Mouse (Mus musculus): ENCODE measurements around the gene Lancl2. TPM values are rescaled to one million over a fixed set of nuclear protein-coding genes. Genes with fewer than 3 reads are reported as not detected.

Lancl2 gene
- polyA plus RNA-seq (2015; fragmentation: Nextera tagmentation; extraction: Ambion mirVana) = 22.8 and 23.7 TPM in 2 replicates

DNA sequence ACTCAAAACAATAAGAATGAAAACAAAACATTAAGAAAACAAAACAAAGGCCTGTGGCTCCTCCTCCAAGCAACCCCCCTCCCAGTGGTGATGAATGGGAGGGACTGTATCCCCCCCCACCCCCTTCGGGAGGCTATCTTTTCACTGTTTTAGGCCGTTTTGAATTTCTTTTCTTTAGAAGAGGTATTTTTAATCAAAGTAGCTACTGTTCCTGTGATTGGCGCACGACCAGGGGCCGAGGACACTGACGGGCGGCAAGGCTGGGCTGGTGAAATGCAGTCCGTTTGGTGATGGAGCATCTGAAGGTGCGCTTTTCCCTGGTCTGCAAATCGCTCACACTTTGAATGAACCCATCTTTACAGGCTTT is at the start of gene Lancl2:
Gene Lancl2 (plus strand): TSS at position 165 of the 367 bp plus-strand sequence.
- no peak for DNase-seq (ENCODE audit: low spot score)
- no peaks in the 10 kb centered on the region for H3K9me3 ChIP-seq (replicated peaks; ENCODE audit: low read length)

DNA sequence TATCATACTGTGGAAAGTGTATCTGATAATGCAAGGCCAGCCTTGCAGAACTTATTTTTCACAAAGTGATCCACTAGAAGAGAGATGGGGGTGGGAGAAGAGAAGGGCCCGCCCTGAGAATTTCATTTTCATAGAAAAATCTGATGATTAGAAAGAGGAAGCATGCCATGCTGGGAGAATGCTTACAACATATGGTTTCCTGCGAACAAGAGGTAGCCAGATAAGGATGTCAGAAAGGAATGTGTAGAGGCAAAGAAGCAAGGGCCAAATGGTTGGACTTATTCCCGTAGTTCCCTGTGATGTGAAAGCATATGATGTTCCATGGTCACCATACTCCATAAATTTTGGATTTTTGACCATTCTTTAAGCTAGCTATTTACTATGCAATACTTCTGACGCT is 41.0 kb upstream of the Lancl2 start:
- WGBS = 69% methylated on average over 4 of the region's 4 CpGs
- no peak for DNase-seq (ENCODE audit: low spot score)
- H3K4me3 ChIP-seq (replicated peaks; ENCODE audit: low read depth, low read length) = no peak overlapping the region

More for the DNA sequence above, at the start of gene Lancl2:
- Histone ChIP-seq H3K27ac (peak within 1 kb of the TSS; percentile 92), H3K9ac (ENCODE audit: low read depth, low read length) (peak within 1 kb of the TSS; percentile 82), H3K4me1 (replicated peaks; ENCODE audit: insufficient read depth, low read length) (no peaks in the 10 kb centered on the region), H3K4me3 (replicated peaks; ENCODE audit: low read depth, low read length) (peak within 1 kb of the TSS; percentile 67), H3K4me2 (ENCODE audit: low read length) (peak within 1 kb of the TSS; percentile 64), H3K36me3 (ENCODE audit: insufficient read depth, low read length) (no peaks in the 10 kb centered on the region), H3K27me3 (ENCODE audit: insufficient read depth, low read length) (no peaks in the 10 kb centered on the region)
- TF ChIP-seq CTCF (IDR thresholded peaks at IDR 0.05; ENCODE audit: low read depth) = no peak
- WGBS = under 1% methylated on average over 10 of the region's 10 CpGs
- peak; percentile 2; the same call in 1 of the 2 replicates for ATAC-seq (replicated peaks; ENCODE audit: low FRiP score, low read depth)

DNA sequence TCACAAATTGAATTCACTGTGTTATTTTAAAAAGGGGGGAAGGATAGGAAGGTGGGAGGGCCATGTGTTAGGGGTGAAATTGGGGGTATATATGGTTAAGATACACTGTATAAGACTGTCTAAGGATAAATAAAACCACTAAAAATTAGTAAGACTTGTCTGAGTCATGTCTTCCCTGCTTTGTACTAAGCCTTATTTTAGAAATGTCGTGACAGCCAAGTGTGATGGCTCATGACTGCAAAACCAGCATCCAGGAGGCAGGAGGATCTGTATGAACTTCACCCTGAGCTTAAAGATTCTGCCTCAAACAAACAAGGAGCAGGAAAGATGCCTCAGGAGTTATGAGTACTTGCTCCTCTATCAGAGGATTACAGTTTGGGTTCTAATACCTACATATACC is 18.2 kb upstream of the Lancl2 start:
- DNase-seq (ENCODE audit: low spot score) (no peak), ATAC-seq (replicated peaks; ENCODE audit: low FRiP score, low read depth) (no peak)
- H3K4me1 ChIP-seq (replicated peaks; ENCODE audit: insufficient read depth, low read length) = no peaks in the 10 kb centered on the region
- H3K36me3 ChIP-seq (ENCODE audit: insufficient read depth, low read length) = peaks cover 9% of the 10 kb centered on the region
- H3K4me3 ChIP-seq (replicated peaks; ENCODE audit: low read depth, low read length) = no peak overlapping the region
- H3K27me3 ChIP-seq (ENCODE audit: insufficient read depth, low read length) = no peaks in the 10 kb centered on the region
- 86% methylated on average over 1 of the region's 1 CpGs for whole genome bisulfite sequencing
- no peak overlapping the region for H3K4me2 ChIP-seq (ENCODE audit: low read length)
- no peaks in the 10 kb centered on the region for H3K9me3 ChIP-seq (replicated peaks; ENCODE audit: low read length)
- no peak for TF ChIP-seq CTCF (IDR thresholded peaks at IDR 0.05; ENCODE audit: low read depth)
- H3K9ac ChIP-seq (ENCODE audit: low read depth, low read length) = no peak overlapping the region
- no peak overlapping the region for H3K27ac ChIP-seq

More for the DNA sequence above, 41.0 kb upstream of the Lancl2 start:
- Histone ChIP-seq H3K4me1 (replicated peaks; ENCODE audit: insufficient read depth, low read length) (no peaks in the 10 kb centered on the region), H3K9me3 (replicated peaks; ENCODE audit: low read length) (no peaks in the 10 kb centered on the region), H3K27ac (no peak overlapping the region), H3K27me3 (ENCODE audit: insufficient read depth, low read length) (no peaks in the 10 kb centered on the region), H3K36me3 (ENCODE audit: insufficient read depth, low read length) (no peaks in the 10 kb centered on the region), H3K4me2 (ENCODE audit: low read length) (no peak overlapping the region), H3K9ac (ENCODE audit: low read depth, low read length) (no peak overlapping the region)
- no peak for TF ChIP-seq CTCF (IDR thresholded peaks at IDR 0.05; ENCODE audit: low read depth)
- ATAC-seq (replicated peaks; ENCODE audit: low FRiP score, low read depth) = no peak

DNA sequence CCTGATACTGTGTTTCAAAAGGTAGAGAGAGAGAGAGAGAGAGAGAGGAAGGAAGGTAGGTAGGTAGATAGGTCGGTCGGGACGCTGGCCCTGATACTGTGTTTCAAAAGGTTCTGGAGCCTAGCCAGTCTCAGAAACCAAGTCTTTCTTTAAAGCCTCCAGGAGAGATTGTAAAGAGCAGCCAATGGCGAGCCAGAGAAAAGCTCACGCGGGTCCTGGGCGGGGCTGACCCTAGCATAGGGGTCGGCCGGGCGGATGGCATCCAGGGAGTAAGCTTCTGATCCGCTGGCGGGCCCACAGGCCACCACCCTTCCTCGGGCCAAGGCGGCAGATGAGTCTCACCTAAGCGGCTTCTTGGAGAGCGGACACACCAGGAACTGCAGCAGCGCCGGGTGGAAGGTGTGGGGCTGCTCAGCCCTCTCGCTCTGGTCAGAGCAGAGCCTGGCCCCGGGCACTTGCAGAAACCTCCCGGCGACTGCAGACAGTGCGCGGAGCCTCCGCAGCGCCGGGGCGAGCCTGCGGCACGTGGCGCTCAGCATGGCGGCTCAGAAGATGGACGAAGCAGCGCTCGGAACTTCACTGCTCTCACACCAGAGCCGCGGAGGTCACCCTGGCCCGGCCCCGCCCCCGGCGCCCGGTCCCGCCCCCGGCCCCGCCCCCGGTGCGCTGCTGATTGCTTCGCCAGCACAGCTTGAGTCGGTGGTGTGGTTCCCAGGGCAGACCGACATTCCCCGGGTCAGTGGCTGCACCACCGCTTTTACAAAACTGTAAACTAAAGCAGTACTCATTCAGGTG is 10.7 kb upstream of the Lancl2 start, which contains the start of gene Pyurf:
Gene Pyurf (minus strand): TSS at position 612 of the 795 bp plus-strand sequence.
- Histone ChIP-seq H3K9ac (ENCODE audit: low read depth, low read length) (peak within 1 kb of the TSS; percentile 69), H3K27me3 (ENCODE audit: insufficient read depth, low read length) (no peaks in the 10 kb centered on the region), H3K4me1 (replicated peaks; ENCODE audit: insufficient read depth, low read length) (0 out of 2 replicates have a peak, but pooled peaks cover 11% of the 10 kb centered on the region), H3K4me3 (replicated peaks; ENCODE audit: low read depth, low read length) (peak within 1 kb of the TSS; percentile 55), H3K36me3 (ENCODE audit: insufficient read depth, low read length) (peaks cover 8% of the 10 kb centered on the region), H3K9me3 (replicated peaks; ENCODE audit: low read length) (no peaks in the 10 kb centered on the region), H3K4me2 (ENCODE audit: low read length) (peak within 1 kb of the TSS; percentile 72), H3K27ac (peak within 1 kb of the TSS; percentile 97)
- peak; percentile 99 for ATAC-seq (replicated peaks; ENCODE audit: low FRiP score, low read depth)
- peak; percentile 92 for DNase-seq (ENCODE audit: low spot score)
- TF ChIP-seq CTCF (IDR thresholded peaks at IDR 0.05; ENCODE audit: low read depth) = no peak
- WGBS = under 1% methylated on average over 52 of the region's 52 CpGs

DNA sequence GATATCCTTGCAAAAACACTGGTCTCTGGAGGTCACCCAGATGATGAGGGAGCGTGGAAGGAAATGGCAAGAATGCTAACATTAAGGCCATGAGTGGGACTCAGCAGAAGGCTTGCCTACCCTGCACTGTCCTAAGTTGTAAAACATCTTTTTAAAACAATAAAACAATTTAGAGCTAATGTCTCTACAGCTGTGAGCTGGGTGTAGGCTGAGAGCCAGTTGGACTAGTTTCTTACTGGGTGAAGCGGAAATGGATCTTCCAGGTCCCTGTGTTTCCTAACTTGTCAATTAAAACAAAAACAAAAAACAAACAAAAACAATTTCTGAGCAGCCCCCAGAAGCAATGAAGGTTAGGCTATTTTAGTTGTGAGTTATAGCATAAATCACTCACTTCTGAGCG is 9.2 kb upstream of the Lancl2 start:
- no peak for DNase-seq (ENCODE audit: low spot score)

DNA sequence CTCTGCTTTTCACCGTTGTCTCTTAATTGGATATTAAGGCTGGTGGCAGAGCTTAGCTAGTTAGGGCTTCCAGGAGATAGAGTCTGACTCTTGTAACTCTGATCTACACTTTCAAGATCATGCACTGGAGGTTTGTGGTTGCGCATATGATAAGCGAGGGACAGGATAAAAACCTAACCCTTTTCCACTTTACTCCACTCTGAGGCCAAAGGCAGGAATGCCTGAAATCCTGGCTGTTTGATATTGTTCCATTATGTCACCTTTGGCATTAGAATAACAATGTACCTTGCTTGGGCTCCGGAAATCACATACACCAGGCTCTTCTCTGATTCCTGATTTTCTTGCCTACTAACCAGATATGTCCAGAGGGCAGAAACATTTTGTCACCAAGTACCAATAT is 654 bp upstream of the Lancl2 start:
- 73% methylated on average over 4 of the region's 4 CpGs for WGBS

More for the DNA sequence above, 9.2 kb upstream of the Lancl2 start:
- no peak for TF ChIP-seq CTCF (IDR thresholded peaks at IDR 0.05; ENCODE audit: low read depth)
- Histone ChIP-seq H3K4me2 (ENCODE audit: low read length) (no peak overlapping the region), H3K27ac (no peak overlapping the region), H3K36me3 (ENCODE audit: insufficient read depth, low read length) (no peaks in the 10 kb centered on the region), H3K9ac (ENCODE audit: low read depth, low read length) (no peak overlapping the region), H3K9me3 (replicated peaks; ENCODE audit: low read length) (no peaks in the 10 kb centered on the region), H3K27me3 (ENCODE audit: insufficient read depth, low read length) (no peaks in the 10 kb centered on the region), H3K4me1 (replicated peaks; ENCODE audit: insufficient read depth, low read length) (0 out of 2 replicates have a peak, but pooled peaks cover 11% of the 10 kb centered on the region), H3K4me3 (replicated peaks; ENCODE audit: low read depth, low read length) (no peak overlapping the region)
- no peak for ATAC-seq (replicated peaks; ENCODE audit: low FRiP score, low read depth)
- 61% methylated on average over 3 of the region's 3 CpGs for WGBS

More for the DNA sequence above, 654 bp upstream of the Lancl2 start:
- H3K4me2 ChIP-seq (ENCODE audit: low read length) = peak overlapping the region; percentile 64; the same call in 1 of the 2 replicates
- H3K27me3 ChIP-seq (ENCODE audit: insufficient read depth, low read length) = no peaks in the 10 kb centered on the region
- TF ChIP-seq CTCF (IDR thresholded peaks at IDR 0.05; ENCODE audit: low read depth) = no peak
- no peak for ATAC-seq (replicated peaks; ENCODE audit: low FRiP score, low read depth)
- no peak overlapping the region for H3K4me3 ChIP-seq (replicated peaks; ENCODE audit: low read depth, low read length)
- H3K9me3 ChIP-seq (replicated peaks; ENCODE audit: low read length) = no peaks in the 10 kb centered on the region
- H3K36me3 ChIP-seq (ENCODE audit: insufficient read depth, low read length) = no peaks in the 10 kb centered on the region
- H3K9ac ChIP-seq (ENCODE audit: low read depth, low read length) = no peak overlapping the region
- no peaks in the 10 kb centered on the region for H3K4me1 ChIP-seq (replicated peaks; ENCODE audit: insufficient read depth, low read length)
- H3K27ac ChIP-seq = no peak overlapping the region
- DNase-seq (ENCODE audit: low spot score) = no peak

All from kidney, postnatal 0 days (tissue).